Mouse (Mus musculus): ENCODE measurements around the gene Ggnbp2. TPM values are rescaled to one million over a fixed set of nuclear protein-coding genes. Genes with fewer than 3 reads are reported as not detected.
A peak's percentile ranks its signal among the peaks of the same experiment; 100 is the strongest.
"Not testable (repeated sequence)": the region's sequence is repeated elsewhere in the genome, so short reads cannot be mapped to it uniquely, and the experiment has no call there.

Ggnbp2 gene
- polyA plus RNA-seq, 1 experiment from 2014 or later, result 68.1 TPM

GRCm38 (mm10) chr11:84829495-84829894, 41.1 kb downstream of the Ggnbp2 start:
- H3K9ac ChIP-seq, result peak overlapping the region; percentile 76; the same call in 1 of the 2 replicates
- not testable (repeated sequence) for H3K9me3 ChIP-seq (replicated peaks); ATAC-seq (replicated peaks; ENCODE audit: low FRiP score); H3K27me3 ChIP-seq
- H3K36me3 ChIP-seq, result peaks cover 46% of the 10 kb centered on the region
- H3K4me3 ChIP-seq (replicated peaks), result peak overlapping the region; percentile 88
- WGBS, result 75% methylated on average over 11 of the region's 11 CpGs
- peak overlapping the region; percentile 88 for H3K27ac ChIP-seq
- H3K4me2 ChIP-seq, result peak overlapping the region; percentile 95
- peaks cover 14% of the 10 kb centered on the region for H3K4me1 ChIP-seq

- H3K4me2 ChIP-seq, result peak within 1 kb of the TSS; percentile 95
- peak; percentile 98 for ATAC-seq (replicated peaks; ENCODE audit: low FRiP score)
- H3K27ac ChIP-seq, result peak within 1 kb of the TSS; percentile 88
- H3K9ac ChIP-seq, result peak within 1 kb of the TSS; percentile 76
- H3K4me1 ChIP-seq, result peaks cover 14% of the 10 kb centered on the region
- no peaks in the 10 kb centered on the region for H3K9me3 ChIP-seq (replicated peaks)
- peak within 1 kb of the TSS; percentile 88 for H3K4me3 ChIP-seq (replicated peaks)
- H3K36me3 ChIP-seq, result peaks cover 38% of the 10 kb centered on the region
- no peaks in the 10 kb centered on the region for H3K27me3 ChIP-seq
- WGBS, result under 1% methylated on average over 62 of the region's 62 CpGs
These were observed 41.9 kb downstream of the Ggnbp2 start, which contains the start of gene Dhrs11 for GRCm38 (mm10) chr11:84828516-84829399. TSS of gene Dhrs11 (minus strand) at chr11:84828994.

GRCm38 (mm10) chr11:84827901-84828503, 42.6 kb downstream of the Ggnbp2 start:
- H3K4me2 ChIP-seq, result peak overlapping the region; percentile 95
- peak overlapping the region; percentile 76 for H3K9ac ChIP-seq
- no peaks in the 10 kb centered on the region for H3K9me3 ChIP-seq (replicated peaks)
- 43% methylated on average over 3 of the region's 3 CpGs for WGBS
- no peaks in the 10 kb centered on the region for H3K27me3 ChIP-seq
- no peak for ATAC-seq (replicated peaks; ENCODE audit: low FRiP score)
- H3K27ac ChIP-seq, result no peak overlapping the region
- H3K36me3 ChIP-seq, result peaks cover 33% of the 10 kb centered on the region
- H3K4me3 ChIP-seq (replicated peaks), result peak overlapping the region; percentile 88
- peaks cover 14% of the 10 kb centered on the region for H3K4me1 ChIP-seq

- Histone ChIP-seq H3K27me3 (no peaks in the 10 kb centered on the region), H3K4me1 (peaks cover 14% of the 10 kb centered on the region), H3K36me3 (peaks cover 28% of the 10 kb centered on the region), H3K4me2 (no peak overlapping the region), H3K9ac (no peak overlapping the region), H3K4me3 (replicated peaks) (no peak overlapping the region), H3K9me3 (replicated peaks) (no peaks in the 10 kb centered on the region), H3K27ac (no peak overlapping the region)
- ATAC-seq (replicated peaks; ENCODE audit: low FRiP score), result no peak
These were observed 43.1 kb downstream of the Ggnbp2 start for GRCm38 (mm10) chr11:84827492-84827891.

GRCm38 (mm10) chr11:84826185-84826584, 44.4 kb downstream of the Ggnbp2 start:
- Histone ChIP-seq H3K27ac (no peak overlapping the region), H3K4me3 (replicated peaks) (no peak overlapping the region), H3K9me3 (replicated peaks) (no peaks in the 10 kb centered on the region), H3K36me3 (peaks cover 23% of the 10 kb centered on the region), H3K4me1 (peaks cover 14% of the 10 kb centered on the region), H3K27me3 (no peaks in the 10 kb centered on the region), H3K9ac (no peak overlapping the region), H3K4me2 (no peak overlapping the region)
- 50% methylated on average over 3 of the region's 3 CpGs for WGBS
- ATAC-seq (replicated peaks; ENCODE audit: low FRiP score), result no peak

GRCm38 (mm10) chr11:84825261-84825807, 45.3 kb downstream of the Ggnbp2 start:
- Histone ChIP-seq H3K4me1 (peaks cover 14% of the 10 kb centered on the region), H3K9me3 (replicated peaks) (no peaks in the 10 kb centered on the region), H3K4me2 (no peak overlapping the region), H3K27me3 (no peaks in the 10 kb centered on the region), H3K9ac (no peak overlapping the region), H3K36me3 (peaks cover 15% of the 10 kb centered on the region; the same call in 1 of the 2 replicates), H3K27ac (no peak overlapping the region), H3K4me3 (replicated peaks) (no peak overlapping the region)
- no peak for ATAC-seq (replicated peaks; ENCODE audit: low FRiP score)
- 84% methylated on average over 10 of the region's 10 CpGs for WGBS

GRCm38 (mm10) chr11:84823484-84823897, 47.1 kb downstream of the Ggnbp2 start:
- Histone ChIP-seq H3K9ac (no peak overlapping the region), H3K27ac (no peak overlapping the region), H3K36me3 (peaks cover 8% of the 10 kb centered on the region; the same call in 1 of the 2 replicates), H3K27me3 (no peaks in the 10 kb centered on the region), H3K9me3 (replicated peaks) (no peaks in the 10 kb centered on the region), H3K4me1 (peaks cover 13% of the 10 kb centered on the region), H3K4me3 (replicated peaks) (no peak overlapping the region), H3K4me2 (no peak overlapping the region)
- peak; percentile 60 for ATAC-seq (replicated peaks; ENCODE audit: low FRiP score)
- 68% methylated on average over 10 of the region's 10 CpGs for WGBS

- ATAC-seq (replicated peaks; ENCODE audit: low FRiP score), result no peak
- no peaks in the 10 kb centered on the region for H3K27me3 ChIP-seq
- no peak overlapping the region for H3K27ac ChIP-seq
- no peak overlapping the region for H3K4me2 ChIP-seq
- peaks cover 8% of the 10 kb centered on the region; the same call in 1 of the 2 replicates for H3K36me3 ChIP-seq
- no peak overlapping the region for H3K4me3 ChIP-seq (replicated peaks)
- no peak overlapping the region for H3K9ac ChIP-seq
- H3K4me1 ChIP-seq, result peaks cover 6% of the 10 kb centered on the region; the same call in 1 of the 2 replicates
- 88% methylated on average over 5 of the region's 5 CpGs for WGBS
- no peaks in the 10 kb centered on the region for H3K9me3 ChIP-seq (replicated peaks)
These were observed 48.1 kb downstream of the Ggnbp2 start for GRCm38 (mm10) chr11:84822487-84822886.

GRCm38 (mm10) chr11:84821131-84821770, 49.4 kb downstream of the Ggnbp2 start:
- H3K27me3 ChIP-seq, result no peaks in the 10 kb centered on the region
- no peak for ATAC-seq (replicated peaks; ENCODE audit: low FRiP score)
- H3K36me3 ChIP-seq, result peaks cover 8% of the 10 kb centered on the region; the same call in 1 of the 2 replicates
- 85% methylated on average over 9 of the region's 9 CpGs for WGBS
- H3K9me3 ChIP-seq (replicated peaks), result no peaks in the 10 kb centered on the region
- no peak overlapping the region for H3K4me3 ChIP-seq (replicated peaks)
- peaks cover 6% of the 10 kb centered on the region; the same call in 1 of the 2 replicates for H3K4me1 ChIP-seq
- H3K27ac ChIP-seq, result no peak overlapping the region
- no peak overlapping the region for H3K9ac ChIP-seq
- H3K4me2 ChIP-seq, result no peak overlapping the region

- H3K27ac ChIP-seq, result peak within 1 kb of the TSS; percentile 88
- no peaks in the 10 kb centered on the region for H3K9me3 ChIP-seq (replicated peaks)
- H3K27me3 ChIP-seq, result no peaks in the 10 kb centered on the region
- H3K4me2 ChIP-seq, result peak within 1 kb of the TSS; percentile 99
- H3K4me1 ChIP-seq, result peaks cover 6% of the 10 kb centered on the region; the same call in 1 of the 2 replicates
- ATAC-seq (replicated peaks; ENCODE audit: low FRiP score), result peak; percentile 85
- WGBS, result under 1% methylated on average over 54 of the region's 55 CpGs
- peaks cover 8% of the 10 kb centered on the region; the same call in 1 of the 2 replicates for H3K36me3 ChIP-seq
- H3K9ac ChIP-seq, result peak within 1 kb of the TSS; percentile 71
- peak within 1 kb of the TSS; percentile 82 for H3K4me3 ChIP-seq (replicated peaks)
These were observed 51.5 kb downstream of the Ggnbp2 start, which contains the start of gene Mrm1 for GRCm38 (mm10) chr11:84818961-84819692. TSS of gene Mrm1 (minus strand) at chr11:84819515.

Measured in kidney, embryonic 15.5 days (tissue).